Mouse (Mus musculus): Measurements from ENCODE around the gene Pitpnc1.

- TF ChIP-seq POLR2A (IDR thresholded peaks at IDR 0.05; ENCODE audit: borderline replicate concordance, control insufficient read depth, low read depth, low read length) (no peak), CTCF (IDR thresholded peaks at IDR 0.05; ENCODE audit: control insufficient read depth, insufficient read depth, low read length) (no peak)
Observed at GRCm38 (mm10) chr11:107431197-107431965, 39.1 kb downstream of the Pitpnc1 start.

Measured in bone marrow, adult 2 months (tissue).